Mouse (Mus musculus) embryonic facial prominence, embryonic 13.5 days (tissue): ENCODE data around the gene Tbc1d24. TPM values are rescaled to one million over a fixed set of nuclear protein-coding genes. Genes with fewer than 3 reads are reported as not detected.
A peak's percentile ranks its signal among the peaks of the same experiment; 100 is the strongest.

ENCODE experiments used
- ATAC-seq: fragments of 200-750 bp; cut with Nextera tagmentation; 2 replicates; pipeline ENCODE4 v1.8.0; 2017; ENCODE audit warnings: low read depth; ENCODE audit not compliant: insufficient number of reproducible peaks, insufficient read depth, low FRiP score, low TSS enrichment
- H3K27ac ChIP-seq: fragments of 300-500 bp; sonication (generic); 2 replicates; pipeline ENCODE4 v1.5.1; 2015; ENCODE audit warnings: moderate library complexity, mild to moderate bottlenecking, inconsistent platforms
- H3K27me3 ChIP-seq: fragments of 300-500 bp; sonication (generic); 2 replicates; pipeline ENCODE4 v1.6.1; 2015; ENCODE audit warnings: mild to moderate bottlenecking, inconsistent platforms
- H3K36me3 ChIP-seq: fragments of 300-500 bp; sonication (generic); 2 replicates; pipeline ENCODE4 v1.6.1; 2015; ENCODE audit warnings: mild to moderate bottlenecking, inconsistent platforms
- H3K4me1 ChIP-seq: fragments of 300-500 bp; sonication (generic); 2 replicates; pipeline ENCODE4 v1.6.1; 2015; ENCODE audit warnings: inconsistent platforms
- H3K4me2 ChIP-seq: fragments of 300-500 bp; sonication (generic); 2 replicates; pipeline ENCODE4 v1.6.1; 2015; ENCODE audit warnings: moderate library complexity, mild to moderate bottlenecking, inconsistent platforms
- H3K4me3 ChIP-seq: fragments of 300-500 bp; sonication (generic); 2 replicates; pipeline ENCODE4 v1.5.1; 2015; ENCODE audit warnings: mild to moderate bottlenecking, inconsistent platforms
- H3K9ac ChIP-seq: fragments of 300-500 bp; sonication (generic); 2 replicates; pipeline ENCODE4 v1.6.1; 2015; ENCODE audit warnings: mild to moderate bottlenecking, inconsistent platforms
- H3K9me3 ChIP-seq: fragments of 300-500 bp; sonication (generic); 2 replicates; pipeline ENCODE4 v1.6.1; 2016; ENCODE audit warnings: inconsistent platforms
- WGBS: fragments of 180-500 bp; shearing (Covaris S2); methylation state at CpG from one replicate; pipeline ENCODE4 v1.1.7; 2015; ENCODE audit warnings: mixed read lengths; 5-methylcytosine and 5-hydroxymethylcytosine counted together
- polyA plus RNA-seq: library from polyadenylated mRNA; unstranded; fragments of >200 nt; fragmentation: Nextera tagmentation; extraction: Ambion mirVana; gene quantifications from 2 replicates; pipeline ENCODE4 v1.2.1, GENCODE M21; 2015

The Tbc1d24 gene
- 10.2 and 10.3 TPM in 2 replicates for polyA plus RNA-seq

DNA sequence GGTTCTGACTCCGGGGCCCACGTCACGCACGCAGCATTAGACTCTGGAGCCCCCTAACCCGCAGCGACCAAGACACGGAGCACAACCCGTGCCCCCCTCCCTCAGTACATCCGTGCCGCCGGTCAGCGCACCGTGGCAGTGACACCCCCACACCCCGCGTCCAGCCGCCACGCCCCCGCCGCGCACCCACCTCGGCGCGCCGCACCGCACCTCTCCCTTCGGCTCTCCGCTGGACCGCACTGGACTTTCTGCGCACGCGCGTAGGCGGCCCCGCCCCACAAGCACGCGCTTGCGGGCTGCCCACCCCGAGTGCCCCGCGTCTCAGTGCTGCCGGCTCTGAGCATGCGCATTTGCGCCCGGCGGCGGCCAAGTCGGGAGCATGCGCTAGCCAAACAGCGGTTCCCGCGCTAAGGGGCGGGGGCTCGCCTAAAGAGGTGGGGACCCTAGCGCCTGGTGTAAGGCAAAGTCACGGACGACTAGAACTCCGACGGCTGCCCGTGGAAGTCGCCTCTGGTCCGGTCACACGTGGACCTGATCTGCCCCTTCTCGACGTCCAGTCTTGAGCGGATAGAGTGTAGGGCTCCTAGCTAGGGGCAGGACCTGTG is at the start of gene Tbc1d24:
Gene Tbc1d24 (minus strand): TSS at position 279 of the 605 bp plus-strand sequence.
- Histone ChIP-seq H3K36me3 (no peaks in the 10 kb centered on the region), H3K4me2 (peak within 1 kb of the TSS; percentile 96), H3K27me3 (peaks cover 5% of the 10 kb centered on the region; the same call in 1 of the 2 replicates), H3K4me3 (peak within 1 kb of the TSS; percentile 71), H3K9me3 (no peaks in the 10 kb centered on the region), H3K27ac (peak within 1 kb of the TSS; percentile 60), H3K9ac (peak within 1 kb of the TSS; percentile 89), H3K4me1 (peaks cover 71% of the 10 kb centered on the region)
- ATAC-seq = peak; percentile 65
- WGBS = under 1% methylated on average over 59 of the region's 65 CpGs

GRCm38 (mm10) chr17:24252329-24252728 is 47.0 kb upstream of the Tbc1d24 start:
- Histone ChIP-seq H3K4me2 (no peak overlapping the region), H3K4me3 (no peak overlapping the region), H3K27ac (peak overlapping the region; percentile 85; the same call in 1 of the 2 replicates), H3K27me3 (no peaks in the 10 kb centered on the region), H3K9ac (no peak overlapping the region), H3K4me1 (peaks cover 14% of the 10 kb centered on the region), H3K36me3 (peaks cover 16% of the 10 kb centered on the region), H3K9me3 (no peaks in the 10 kb centered on the region)
- ATAC-seq = no peak
- WGBS = 96% methylated on average over 2 of the region's 2 CpGs

GRCm38 (mm10) chr17:24251320-24252069 is 46.1 kb upstream of the Tbc1d24 start, which contains the start of gene Ccnf:
Gene Ccnf (minus strand): TSS chr17:24251484.
- peak within 1 kb of the TSS; percentile 79 for H3K4me2 ChIP-seq
- H3K9me3 ChIP-seq = no peaks in the 10 kb centered on the region
- peak within 1 kb of the TSS; percentile 74 for H3K4me3 ChIP-seq
- peaks cover 14% of the 10 kb centered on the region for H3K4me1 ChIP-seq
- no peaks in the 10 kb centered on the region for H3K27me3 ChIP-seq
- WGBS = under 1% methylated on average over 48 of the region's 48 CpGs
- peak within 1 kb of the TSS; percentile 85 for H3K27ac ChIP-seq
- peak within 1 kb of the TSS; percentile 89 for H3K9ac ChIP-seq
- ATAC-seq = peak; percentile 100
- H3K36me3 ChIP-seq = peaks cover 21% of the 10 kb centered on the region

- Histone ChIP-seq H3K4me3 (peak overlapping the region; percentile 74), H3K36me3 (peaks cover 25% of the 10 kb centered on the region), H3K9me3 (no peaks in the 10 kb centered on the region), H3K4me2 (peak overlapping the region; percentile 79), H3K4me1 (peaks cover 14% of the 10 kb centered on the region), H3K27ac (peak overlapping the region; percentile 75), H3K27me3 (no peaks in the 10 kb centered on the region), H3K9ac (peak overlapping the region; percentile 89)
- WGBS = under 1% methylated on average over 32 of the region's 32 CpGs
- no peak for ATAC-seq
Measured at GRCm38 (mm10) chr17:24250988-24251319, 45.6 kb upstream of the Tbc1d24 start.

DNA sequence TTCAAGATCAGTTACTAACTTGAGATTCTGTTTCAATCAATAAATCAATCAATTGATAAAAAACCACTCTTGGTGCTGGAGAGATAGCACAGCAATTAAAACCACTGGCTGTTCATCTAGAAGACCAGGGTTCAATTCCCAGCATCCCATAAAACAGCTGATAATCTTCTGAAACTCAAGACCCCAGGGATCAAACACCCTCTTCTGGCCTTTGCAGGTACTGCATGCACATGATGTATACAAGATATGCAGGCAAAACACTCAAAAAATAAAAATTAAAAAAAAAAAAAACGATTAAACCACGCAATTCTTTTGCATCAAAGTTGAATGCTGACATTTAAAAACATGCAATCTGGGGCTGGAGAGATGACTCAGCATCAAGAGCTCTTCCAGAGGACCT is 43.3 kb upstream of the Tbc1d24 start:
- WGBS = 96% methylated on average over 2 of the region's 2 CpGs
- Histone ChIP-seq H3K4me2 (no peak overlapping the region), H3K9me3 (no peaks in the 10 kb centered on the region), H3K9ac (no peak overlapping the region), H3K4me1 (peaks cover 14% of the 10 kb centered on the region), H3K27ac (no peak overlapping the region), H3K4me3 (no peak overlapping the region), H3K27me3 (no peaks in the 10 kb centered on the region), H3K36me3 (peaks cover 43% of the 10 kb centered on the region)
- ATAC-seq = no peak

DNA sequence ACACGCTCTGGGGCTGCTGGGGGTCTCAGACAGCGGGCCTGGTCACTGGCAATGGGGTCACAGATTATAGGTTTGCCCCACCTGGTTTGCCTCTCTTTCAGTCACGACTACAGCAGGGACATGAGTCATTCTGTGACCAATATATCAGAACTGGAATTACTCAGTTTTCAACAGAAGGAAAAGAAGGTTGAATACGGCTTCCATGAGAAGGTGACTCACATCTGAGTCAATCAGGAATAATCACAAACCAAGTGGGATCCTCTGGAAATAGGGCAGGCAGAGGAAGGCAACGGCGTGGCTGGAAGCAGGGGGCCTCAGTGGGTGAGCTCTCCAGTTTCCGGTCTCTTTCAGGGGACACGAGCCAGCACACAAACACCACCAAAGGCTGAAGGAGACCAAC is 38.7 kb upstream of the Tbc1d24 start:
- Histone ChIP-seq H3K4me1 (no peaks in the 10 kb centered on the region), H3K4me2 (no peak overlapping the region), H3K9me3 (no peaks in the 10 kb centered on the region), H3K9ac (no peak overlapping the region), H3K27ac (no peak overlapping the region), H3K4me3 (no peak overlapping the region), H3K27me3 (no peaks in the 10 kb centered on the region), H3K36me3 (peaks cover 88% of the 10 kb centered on the region)
- no peak for ATAC-seq
- 98% methylated on average over 8 of the region's 8 CpGs for whole genome bisulfite sequencing

DNA sequence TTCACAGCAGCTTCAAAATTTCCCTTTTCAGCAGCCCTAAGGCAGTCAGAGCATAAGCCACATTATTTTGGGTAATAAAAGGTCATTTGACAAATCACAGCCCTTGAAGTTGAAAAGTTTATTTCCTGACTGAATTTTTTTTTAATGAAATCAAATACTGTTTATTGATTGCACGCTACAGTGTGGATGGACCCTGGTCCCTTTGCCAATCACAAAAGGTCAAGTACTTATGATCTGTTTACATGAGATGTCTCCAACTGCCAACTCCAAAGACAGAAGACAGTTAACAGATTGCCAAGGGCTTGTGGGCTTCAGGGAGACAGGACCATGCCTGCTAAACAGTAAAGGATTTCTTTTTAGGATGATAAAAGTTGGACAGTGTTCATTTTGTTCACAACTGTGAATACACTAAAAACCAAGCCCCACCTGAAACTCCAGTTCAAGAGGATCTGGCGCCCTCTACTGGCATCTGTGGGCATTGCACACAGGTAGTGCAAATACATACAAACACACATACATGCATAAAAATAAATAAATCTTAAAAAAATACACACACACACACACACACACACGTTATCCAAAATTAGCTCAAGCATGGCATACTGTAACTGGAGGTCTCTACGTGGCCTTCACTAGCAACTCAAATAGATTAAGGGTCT is 38.1 kb upstream of the Tbc1d24 start:
- no peaks in the 10 kb centered on the region for H3K9me3 ChIP-seq
- H3K4me3 ChIP-seq = no peak overlapping the region
- H3K27ac ChIP-seq = no peak overlapping the region
- ATAC-seq = no peak
- no peaks in the 10 kb centered on the region for H3K27me3 ChIP-seq
- H3K9ac ChIP-seq = no peak overlapping the region
- peaks cover 88% of the 10 kb centered on the region for H3K36me3 ChIP-seq
- 84% methylated on average over 4 of the region's 4 CpGs for WGBS
- H3K4me2 ChIP-seq = no peak overlapping the region
- no peaks in the 10 kb centered on the region for H3K4me1 ChIP-seq

GRCm38 (mm10) chr17:24236921-24237320 is 31.6 kb upstream of the Tbc1d24 start:
- Histone ChIP-seq H3K9ac (no peak overlapping the region), H3K27ac (no peak overlapping the region), H3K4me3 (no peak overlapping the region), H3K36me3 (peaks cover 99% of the 10 kb centered on the region), H3K4me1 (no peaks in the 10 kb centered on the region), H3K9me3 (no peaks in the 10 kb centered on the region), H3K27me3 (no peaks in the 10 kb centered on the region), H3K4me2 (no peak overlapping the region)
- ATAC-seq = no peak
- WGBS = 92% methylated on average over 7 of the region's 7 CpGs

DNA sequence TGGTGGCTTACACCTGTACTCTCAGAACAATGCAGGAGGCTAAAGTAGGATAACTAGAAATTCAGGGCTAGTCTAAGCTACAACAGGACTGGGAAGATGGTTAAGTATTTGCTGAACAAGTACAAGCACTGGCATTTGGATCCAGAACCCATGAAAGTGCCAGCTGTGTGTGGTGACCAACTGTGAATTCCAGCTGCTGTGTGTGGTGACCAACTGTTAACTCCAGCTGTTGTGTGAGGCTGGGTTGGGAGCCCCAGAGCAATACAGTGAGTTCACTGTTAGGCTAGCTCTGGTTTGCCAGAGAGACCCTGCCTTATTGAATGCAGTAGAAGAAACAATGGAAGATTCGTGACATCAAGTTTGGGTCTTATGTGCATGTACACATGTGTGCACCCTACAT is 31.1 kb upstream of the Tbc1d24 start:
- Histone ChIP-seq H3K27ac (no peak overlapping the region), H3K4me3 (no peak overlapping the region), H3K36me3 (peaks cover 98% of the 10 kb centered on the region), H3K27me3 (no peaks in the 10 kb centered on the region), H3K4me1 (no peaks in the 10 kb centered on the region), H3K4me2 (no peak overlapping the region), H3K9ac (no peak overlapping the region), H3K9me3 (no peaks in the 10 kb centered on the region)
- ATAC-seq = no peak
- 92% methylated on average over 1 of the region's 1 CpGs for WGBS

- no peaks in the 10 kb centered on the region for H3K4me1 ChIP-seq
- H3K27me3 ChIP-seq = no peaks in the 10 kb centered on the region
- H3K27ac ChIP-seq = no peak overlapping the region
- H3K36me3 ChIP-seq = peaks cover 96% of the 10 kb centered on the region
- no peak overlapping the region for H3K9ac ChIP-seq
- no peaks in the 10 kb centered on the region for H3K9me3 ChIP-seq
- no peak overlapping the region for H3K4me3 ChIP-seq
- no peak overlapping the region for H3K4me2 ChIP-seq
- 87% methylated on average over 7 of the region's 7 CpGs for WGBS
- no peak for ATAC-seq
Measured at GRCm38 (mm10) chr17:24227941-24228340, 22.6 kb upstream of the Tbc1d24 start.

DNA sequence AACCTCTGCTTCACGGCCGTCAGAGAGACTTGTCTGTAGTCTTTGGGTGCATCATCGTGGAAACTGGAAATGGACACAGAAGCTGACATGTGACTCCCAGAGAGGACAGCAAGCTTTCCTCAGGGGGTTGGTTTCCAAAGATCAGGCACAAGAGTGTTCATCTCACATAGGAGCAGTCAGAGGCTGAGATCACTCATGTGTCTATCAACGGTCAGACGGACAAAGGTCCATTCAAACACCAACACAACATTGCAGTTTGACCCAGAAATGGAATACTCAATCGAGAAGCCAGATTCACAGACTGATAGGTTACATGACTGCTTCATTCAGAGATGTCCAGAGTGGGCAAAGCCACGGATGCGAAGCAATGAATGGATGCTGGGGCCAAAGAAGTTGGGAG is 21.4 kb upstream of the Tbc1d24 start:
- H3K9me3 ChIP-seq = no peaks in the 10 kb centered on the region
- H3K4me1 ChIP-seq = no peaks in the 10 kb centered on the region
- no peak overlapping the region for H3K4me3 ChIP-seq
- H3K4me2 ChIP-seq = no peak overlapping the region
- peak overlapping the region; percentile 21; the same call in 1 of the 2 replicates for H3K9ac ChIP-seq
- no peak for ATAC-seq
- 93% methylated on average over 8 of the region's 8 CpGs for WGBS
- no peaks in the 10 kb centered on the region for H3K27me3 ChIP-seq
- H3K36me3 ChIP-seq = peaks cover 91% of the 10 kb centered on the region
- no peak overlapping the region for H3K27ac ChIP-seq
